In genomic region chr14:22905741-22906667, GRCm38 (mm10) we compare ENCODE assay signal across 7 mouse cellular contexts.
DNase-seq lines count a peak whose midpoint lies in the region; ATAC-seq lines count a peak whose summit lies in the region.

No protein-coding gene starts in this region.

- H3K9me3 ChIP-seq in limb, embryonic 11.5 days (ENCODE audit: control insufficient read depth, low read length): no peaks in the 10 kb centered on the region

- H3K36me3 ChIP-seq in limb, embryonic 11.5 days (ENCODE audit: control insufficient read depth, insufficient read depth, low read length): no peaks in the 10 kb centered on the region

- no peak for ATAC-seq in limb, embryonic 11.5 days (ENCODE audit: insufficient number of reproducible peaks, low FRiP score, low TSS enrichment, low read depth)

- H3K27me3 ChIP-seq in limb, embryonic 11.5 days (ENCODE audit: control insufficient read depth, insufficient read depth, low read length): no peaks in the 10 kb centered on the region

- H3K27ac ChIP-seq in limb, embryonic 11.5 days (replicated peaks; ENCODE audit: low read depth, low read length): peak overlapping the region; percentile 9; the same call in 1 of the 2 replicates

- H3K9ac ChIP-seq in limb, embryonic 11.5 days (ENCODE audit: low read length): no peak overlapping the region

- peak; percentile 6 for DNase-seq in layer of hippocampus, adult 9-11 months
- DNase-seq in layer of hippocampus, adult 9-10 months (ENCODE audit: low spot score): no peak
- peak; percentile 15 for DNase-seq in gastrocnemius, postnatal 25 days
- peak; percentile 56 for DNase-seq in limb, embryonic 11.5 days (ENCODE audit: low spot score)
- peak; percentile 12 for DNase-seq in retina, embryonic 14.5 days (ENCODE audit: low spot score)
- DNase-seq in thymus, postnatal 0 days (ENCODE audit: low spot score): no peak
- no peak for DNase-seq in left cerebral cortex, adult 11 months (ENCODE audit: low spot score)

- peaks cover 15% of the 10 kb centered on the region for H3K4me1 ChIP-seq in limb, embryonic 11.5 days (ENCODE audit: control insufficient read depth, insufficient read depth, low read length)

- no peak overlapping the region for H3K4me3 ChIP-seq in limb, embryonic 11.5 days (ENCODE audit: low read depth, low read length)

- 64% methylated on average over 7 of the region's 7 CpGs for WGBS in limb, embryonic 11.5 days

- H3K4me2 ChIP-seq in limb, embryonic 11.5 days (ENCODE audit: low read depth, severe bottlenecking): no peak overlapping the region

Comparison
In these comparisons a context has a peak if more than half of its experiments do, and no peak if none do; other contexts are left out.
1. DNase-seq: peak in layer of hippocampus, adult 9-11 months (single experiment), gastrocnemius, postnatal 25 days (single experiment), limb, embryonic 11.5 days (single experiment) and retina, embryonic 14.5 days (single experiment); none in layer of hippocampus, adult 9-10 months (single experiment), thymus, postnatal 0 days (single experiment) and left cerebral cortex, adult 11 months (single experiment).